Mouse (Mus musculus): Measurements from ENCODE around the gene 4833439L19Rik. TPM values are rescaled to one million over a fixed set of nuclear protein-coding genes. Genes with fewer than 3 reads are reported as not detected.
A peak's percentile ranks its signal among the peaks of the same experiment; 100 is the strongest.

The 4833439L19Rik gene
- polyA plus RNA-seq, 1 experiment from 2014 or later = 156 TPM

DNA sequence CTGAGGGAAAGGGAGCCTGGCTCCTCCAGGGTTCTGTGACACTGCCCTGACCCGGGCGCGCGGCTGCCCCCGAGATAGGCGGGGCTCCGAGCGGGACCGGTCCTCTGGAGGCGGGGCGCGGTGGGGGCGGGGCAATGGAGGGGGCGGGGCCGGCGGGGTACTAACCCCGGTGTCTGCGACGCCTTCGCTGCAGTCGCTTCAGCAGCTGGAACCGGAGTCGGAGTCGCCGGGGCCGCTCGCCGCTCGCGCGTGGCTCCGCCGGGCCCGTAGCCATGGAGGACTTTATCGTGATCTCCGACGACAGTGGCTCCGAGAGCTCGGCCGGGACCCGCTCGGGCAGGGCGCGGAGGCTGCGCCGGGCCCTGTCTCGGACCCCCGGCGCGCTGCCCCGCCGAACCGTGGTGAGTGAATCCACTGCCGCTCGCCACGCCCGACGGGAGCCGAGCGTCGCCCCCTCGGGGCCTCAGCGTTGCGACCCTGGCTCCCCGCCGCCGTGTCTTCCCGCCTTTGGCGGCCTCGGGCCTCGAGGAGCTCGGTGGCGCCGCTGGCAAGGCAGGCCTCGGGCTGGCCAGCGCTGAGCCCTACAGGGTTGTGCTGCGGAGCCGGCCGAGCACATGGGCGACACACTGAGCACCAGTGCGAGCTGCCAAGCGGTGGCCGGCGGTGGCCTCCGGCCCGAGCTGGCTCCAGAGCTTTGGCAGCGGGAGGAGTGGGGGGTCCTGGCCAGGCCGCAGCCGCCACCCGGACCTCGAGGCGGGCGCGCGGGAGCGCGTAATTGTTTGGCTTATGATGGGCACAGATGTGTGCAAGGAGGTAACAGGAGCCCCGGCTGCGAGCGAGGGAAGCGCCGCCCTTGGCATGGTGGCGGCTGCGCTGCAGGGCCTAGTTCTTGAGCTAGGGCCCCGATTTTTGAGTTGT, 61.4 kb downstream of the 4833439L19Rik start, which contains the start of gene Simc1:
TSS of gene Simc1 (plus strand) at position 176 of the 918 bp plus-strand sequence.
- Histone ChIP-seq H3K9me3 (no peaks in the 10 kb centered on the region), H3K36me3 (no peaks in the 10 kb centered on the region), H3K4me2 (replicated peaks) (peak within 1 kb of the TSS; percentile 88), H3K4me3 (peak within 1 kb of the TSS; percentile 75), H3K27me3 (no peaks in the 10 kb centered on the region), H3K9ac (peak within 1 kb of the TSS; percentile 90), H3K27ac (peak within 1 kb of the TSS; percentile 70), H3K4me1 (peaks cover 16% of the 10 kb centered on the region)
- ATAC-seq (ENCODE audit: low FRiP score, low read depth) = peak; percentile 90
- under 1% methylated on average over 94 of the region's 105 CpGs for WGBS

DNA sequence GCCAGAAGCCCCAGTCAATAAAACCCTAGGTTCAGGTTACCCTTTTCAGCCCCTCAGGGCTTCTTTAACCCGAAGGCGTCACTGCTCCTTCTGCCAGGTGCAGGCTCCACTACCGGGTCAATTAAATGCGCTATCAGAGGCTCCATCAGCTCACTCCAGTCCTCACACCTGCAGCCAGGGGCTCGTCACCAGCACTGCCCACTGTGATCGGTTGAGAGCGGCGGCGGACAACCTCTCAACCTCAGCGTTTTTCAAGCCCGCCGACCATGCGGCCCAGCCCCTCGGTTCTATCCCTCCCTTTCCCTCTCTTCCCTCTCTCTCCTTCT, 62.0 kb downstream of the 4833439L19Rik start:
- no peaks in the 10 kb centered on the region for H3K9me3 ChIP-seq
- under 1% methylated on average over 14 of the region's 14 CpGs for WGBS
- no peaks in the 10 kb centered on the region for H3K27me3 ChIP-seq
- peak overlapping the region; percentile 90 for H3K9ac ChIP-seq
- peaks cover 16% of the 10 kb centered on the region for H3K4me1 ChIP-seq
- no peaks in the 10 kb centered on the region for H3K36me3 ChIP-seq
- no peak; the same call in 1 of the 2 replicates for ATAC-seq (ENCODE audit: low FRiP score, low read depth)
- peak overlapping the region; percentile 75 for H3K4me3 ChIP-seq
- H3K27ac ChIP-seq = no peak overlapping the region
- peak overlapping the region; percentile 88 for H3K4me2 ChIP-seq (replicated peaks)

- H3K4me1 ChIP-seq = peaks cover 16% of the 10 kb centered on the region
- no peaks in the 10 kb centered on the region for H3K27me3 ChIP-seq
- no peaks in the 10 kb centered on the region for H3K9me3 ChIP-seq
- H3K4me3 ChIP-seq = no peak overlapping the region
- no peak overlapping the region for H3K9ac ChIP-seq
- H3K4me2 ChIP-seq (replicated peaks) = no peak overlapping the region
- no peak for ATAC-seq (ENCODE audit: low FRiP score, low read depth)
- WGBS = 72% methylated on average over 3 of the region's 3 CpGs
- no peak overlapping the region for H3K27ac ChIP-seq
- H3K36me3 ChIP-seq = no peaks in the 10 kb centered on the region
Measured at GRCm38 (mm10) chr13:54501957-54502690, 63.1 kb downstream of the 4833439L19Rik start.

DNA sequence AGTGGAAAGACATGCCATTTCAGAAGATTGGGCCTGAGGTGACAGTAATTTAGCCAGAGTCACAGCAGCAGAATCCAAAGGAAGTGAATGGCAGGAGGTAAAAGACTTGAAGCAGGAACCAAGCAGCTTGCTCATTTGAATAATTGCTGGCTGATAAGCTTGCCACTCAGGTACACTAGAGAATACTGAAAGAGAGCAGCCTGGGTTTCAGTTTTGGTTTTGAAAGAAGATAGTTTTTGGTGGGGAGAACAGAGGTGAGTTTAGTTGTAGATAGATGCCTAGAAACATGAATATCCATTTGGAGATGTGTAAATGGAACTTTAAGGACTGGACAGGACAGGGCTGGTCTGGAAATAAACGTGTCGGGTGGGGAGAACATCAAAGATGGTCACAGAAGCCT, 63.9 kb downstream of the 4833439L19Rik start:
- Histone ChIP-seq H3K4me3 (no peak overlapping the region), H3K27me3 (no peaks in the 10 kb centered on the region), H3K27ac (no peak overlapping the region), H3K4me2 (replicated peaks) (no peak overlapping the region), H3K9ac (no peak overlapping the region), H3K9me3 (no peaks in the 10 kb centered on the region), H3K4me1 (peaks cover 16% of the 10 kb centered on the region), H3K36me3 (no peaks in the 10 kb centered on the region)
- no peak for ATAC-seq (ENCODE audit: low FRiP score, low read depth)
- WGBS = 70% methylated on average over 2 of the region's 2 CpGs

Small RNA genes within 50 kb of the gene (microRNA-seq; reads per million reads assigned to microRNA genes)
- gene Gm24195 = not detected

Other genes starting within 250 kb of the 4833439L19Rik start
- gene Cplx2, start 194.1 kb downstream of the 4833439L19Rik start, polyA plus RNA-seq (2015; fragmentation: Nextera tagmentation; extraction: Ambion mirVana) = 3.8 and 4.0 TPM in 2 replicates
- gene Thoc3, start 96.6 kb downstream of the 4833439L19Rik start, polyA plus RNA-seq (2015; fragmentation: Nextera tagmentation; extraction: Ambion mirVana) = 131 and 142 TPM in 2 replicates
- 16.2 and 17.4 TPM in 2 replicates for gene Simc1, start 61.7 kb downstream of the 4833439L19Rik start, polyA plus RNA-seq (2015; fragmentation: Nextera tagmentation; extraction: Ambion mirVana)
- gene Arl10, start 9.6 kb upstream of the 4833439L19Rik start, polyA plus RNA-seq (2015; fragmentation: Nextera tagmentation; extraction: Ambion mirVana) = 33.6 and 39.5 TPM in 2 replicates
- 91.5 and 91.9 TPM in 2 replicates for gene Nop16, start 24.7 kb upstream of the 4833439L19Rik start, polyA plus RNA-seq (2015; fragmentation: Nextera tagmentation; extraction: Ambion mirVana)
- gene Higd2a, start 24.8 kb upstream of the 4833439L19Rik start, polyA plus RNA-seq (2015; fragmentation: Nextera tagmentation; extraction: Ambion mirVana) = 165 and 168 TPM in 2 replicates
- 30.3 and 31.2 TPM in 2 replicates for gene Cltb, start 45.9 kb upstream of the 4833439L19Rik start, polyA plus RNA-seq (2015; fragmentation: Nextera tagmentation; extraction: Ambion mirVana)
- gene Faf2, start 56.3 kb upstream of the 4833439L19Rik start, polyA plus RNA-seq (2015; fragmentation: Nextera tagmentation; extraction: Ambion mirVana) = 85.8 and 90.0 TPM in 2 replicates
- gene Rnf44, start 128.5 kb upstream of the 4833439L19Rik start, polyA plus RNA-seq (2015; fragmentation: Nextera tagmentation; extraction: Ambion mirVana) = 57.3 and 60.4 TPM in 2 replicates
- 0.05 TPM in 2 replicates for gene Cdhr2, start 136.0 kb upstream of the 4833439L19Rik start, polyA plus RNA-seq (2015; fragmentation: Nextera tagmentation; extraction: Ambion mirVana)
- gene Gprin1, start 184.4 kb upstream of the 4833439L19Rik start, polyA plus RNA-seq (2015; fragmentation: Nextera tagmentation; extraction: Ambion mirVana) = 0.15 and 0.20 TPM in 2 replicates
- gene Sncb, start 201.2 kb upstream of the 4833439L19Rik start, polyA plus RNA-seq (2015; fragmentation: Nextera tagmentation; extraction: Ambion mirVana) = not detected in 2 replicates
- not detected in 2 replicates for gene Eif4e1b, start 218.6 kb upstream of the 4833439L19Rik start, polyA plus RNA-seq (2015; fragmentation: Nextera tagmentation; extraction: Ambion mirVana)
- 4.7 and 4.9 TPM in 2 replicates for gene Tspan17, start 223.9 kb upstream of the 4833439L19Rik start, polyA plus RNA-seq (2015; fragmentation: Nextera tagmentation; extraction: Ambion mirVana)